Mouse (Mus musculus) myocyte (in vitro differentiated cells): ENCODE results near the gene Tecr. TPM values are rescaled to one million over a fixed set of nuclear protein-coding genes. Genes with fewer than 3 reads are reported as not detected.

Experiments
- H3K27me3 ChIP-seq: one replicate; pipeline ENCODE4 v1.6.1; 2011; ENCODE audit not compliant: control insufficient read depth, insufficient read depth, insufficient read length
- H3K36me3 ChIP-seq: one replicate; pipeline ENCODE4 v1.6.1; 2011; ENCODE audit not compliant: control insufficient read depth, insufficient read depth
- H3K4me2 ChIP-seq: one replicate; pipeline ENCODE4 v1.6.1; 2011; ENCODE audit warnings: low read depth, control low read depth
- H3K4me3 ChIP-seq: one replicate; pipeline ENCODE4 v1.5.1; 2011; ENCODE audit warnings: mild to moderate bottlenecking, control low read depth, moderate library complexity
- H3K79me2 ChIP-seq: one replicate; pipeline ENCODE4 v1.6.1; 2011; ENCODE audit not compliant: control insufficient read depth, insufficient read depth
- H3ac ChIP-seq: one replicate; pipeline ENCODE4 v1.6.1; 2011; ENCODE audit not compliant: control insufficient read depth, insufficient read length
- CEBPB ChIP-seq: IDR thresholded peaks from 2 replicates; pipeline ENCODE4 v1.6.1; 2011; ENCODE audit warnings: mild to moderate bottlenecking, moderate library complexity; ENCODE audit not compliant: poor library complexity, insufficient read depth, severe bottlenecking
- E2F4 ChIP-seq: IDR thresholded peaks from one replicate; pipeline ENCODE4 v1.6.1; 2011; ENCODE audit warnings: mild to moderate bottlenecking, control low read depth, moderate library complexity; ENCODE audit not compliant: insufficient read depth
- MAX ChIP-seq: IDR thresholded peaks from one replicate; pipeline ENCODE4 v1.6.1; 2011; ENCODE audit warnings: low read depth, mild to moderate bottlenecking, control low read depth
- MYOD1 ChIP-seq, 3 experiments: IDR thresholded peaks; one replicate each; pipeline ENCODE4 v1.6.1; 2011; ENCODE audit warnings: control low read depth in 2 of 3, low read depth in 2 of 3, mild to moderate bottlenecking in 2 of 3, moderate library complexity in 1 of 3; ENCODE audit not compliant: insufficient read length in 2 of 3, control insufficient read depth in 1 of 3
- MYOG ChIP-seq, 3 experiments: IDR thresholded peaks; one replicate each; pipeline ENCODE4 v1.6.1; 2011; ENCODE audit warnings: control low read depth in 2 of 3, low read depth in 2 of 3, mild to moderate bottlenecking in 2 of 3; ENCODE audit not compliant: insufficient read length in 2 of 3, control insufficient read depth in 1 of 3, insufficient read depth in 1 of 3
- POLR2A ChIP-seq: IDR thresholded peaks from one replicate; pipeline ENCODE4 v1.6.1; 2011; ENCODE audit warnings: low read depth, mild to moderate bottlenecking, control low read depth, moderate library complexity; ENCODE audit not compliant: insufficient read length
- POLR2AphosphoS2 ChIP-seq: IDR thresholded peaks from one replicate; pipeline ENCODE4 v1.6.1; 2011; ENCODE audit warnings: low read depth, control low read depth; ENCODE audit not compliant: insufficient read length
- REST ChIP-seq: IDR thresholded peaks from one replicate; pipeline ENCODE4 v1.6.1; 2011; ENCODE audit warnings: mild to moderate bottlenecking, control low read depth, moderate library complexity; ENCODE audit not compliant: insufficient read depth, insufficient read length
- SRF ChIP-seq: IDR thresholded peaks from one replicate; pipeline ENCODE4 v1.6.1; 2011; ENCODE audit warnings: low read depth; ENCODE audit not compliant: control insufficient read depth, insufficient read length
- TCF12 ChIP-seq: IDR thresholded peaks from one replicate; pipeline ENCODE4 v1.6.1; 2011; ENCODE audit warnings: mild to moderate bottlenecking, control low read depth; ENCODE audit not compliant: poor library complexity, insufficient read depth, severe bottlenecking
- TCF3 ChIP-seq: IDR thresholded peaks from one replicate; pipeline ENCODE4 v1.6.1; 2011; ENCODE audit warnings: low read depth, control low read depth; ENCODE audit not compliant: insufficient read length
- USF1 ChIP-seq: IDR thresholded peaks from one replicate; pipeline ENCODE4 v1.6.1; 2011; ENCODE audit warnings: low read depth, mild to moderate bottlenecking, control low read depth, moderate library complexity
- polyA plus RNA-seq: library from polyadenylated mRNA; unstranded; fragments of >200 nt; fragmentation: generic; extraction: Trizol; gene quantifications from one replicate; pipeline ENCODE4 v1.2.1, GENCODE M21; 2012; ENCODE audit warnings: missing spikeins

Gene Tecr
- polyA plus RNA-seq, 1 experiment, result 459 TPM

- TF ChIP-seq E2F4, result no peak
- no peak for TF ChIP-seq POLR2A
- TF ChIP-seq CEBPB, result no peak
- no peak for TF ChIP-seq MYOD1 (IDR thresholded peaks at IDR 0.05; ENCODE audit: control insufficient read depth in 1 of 3, insufficient read length in 2 of 3, low read depth in 2 of 3)
- no peak for TF ChIP-seq MYOG (IDR thresholded peaks at IDR 0.05; ENCODE audit: control insufficient read depth in 1 of 3, insufficient read depth in 1 of 3, insufficient read length in 2 of 3, low read depth in 2 of 3)
- no peak for TF ChIP-seq POLR2AphosphoS2
- no peak for TF ChIP-seq TCF12
- H3K4me2 ChIP-seq, result no peak overlapping the region
Observed at GRCm38 (mm10) chr8:83648031-83648430, 40.3 kb upstream of the Tecr start.

DNA sequence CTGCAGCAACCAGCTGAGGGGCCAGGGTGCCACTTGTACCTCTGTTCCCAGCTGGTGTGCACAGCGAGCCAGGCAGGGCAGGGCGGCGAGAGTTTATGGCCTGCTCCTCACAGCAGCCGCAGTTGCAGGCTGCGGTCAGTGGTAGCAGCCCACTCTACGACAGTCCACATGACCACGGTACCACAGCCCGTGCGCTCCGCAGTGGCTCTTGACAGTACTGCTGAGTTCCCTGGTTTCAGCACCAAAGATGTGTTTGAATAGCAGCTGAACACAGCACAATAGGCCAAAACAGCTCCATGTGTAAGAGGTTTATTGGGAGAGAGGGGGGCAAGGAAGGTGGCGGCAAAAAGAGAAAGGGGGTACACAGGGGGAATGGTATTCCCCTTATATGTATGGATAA, 39.7 kb upstream of the Tecr start:
- no peak overlapping the region for H3K4me2 ChIP-seq
- no peaks in the 10 kb centered on the region for H3K36me3 ChIP-seq
- H3K27me3 ChIP-seq, result peaks cover 9% of the 10 kb centered on the region
- H3ac ChIP-seq, result no peak overlapping the region
- H3K4me3 ChIP-seq, result no peak overlapping the region
- no peaks in the 10 kb centered on the region for H3K79me2 ChIP-seq
- no peak for TF ChIP-seq MAX
- TF ChIP-seq MYOD1 (IDR thresholded peaks at IDR 0.05; ENCODE audit: control insufficient read depth in 1 of 3, insufficient read length in 2 of 3, low read depth in 2 of 3), result no peak
- no peak for TF ChIP-seq E2F4
- TF ChIP-seq SRF, result no peak
- TF ChIP-seq TCF3, result no peak
- TF ChIP-seq TCF12, result no peak
- TF ChIP-seq POLR2A, result no peak
- TF ChIP-seq CEBPB, result no peak
- TF ChIP-seq USF1, result no peak

More at GRCm38 (mm10) chr8:83648031-83648430, 40.3 kb upstream of the Tecr start:
- Histone ChIP-seq H3K36me3 (no peaks in the 10 kb centered on the region), H3K79me2 (peaks cover 4% of the 10 kb centered on the region), H3ac (no peak overlapping the region), H3K27me3 (peaks cover 5% of the 10 kb centered on the region), H3K4me3 (no peak overlapping the region)

DNA sequence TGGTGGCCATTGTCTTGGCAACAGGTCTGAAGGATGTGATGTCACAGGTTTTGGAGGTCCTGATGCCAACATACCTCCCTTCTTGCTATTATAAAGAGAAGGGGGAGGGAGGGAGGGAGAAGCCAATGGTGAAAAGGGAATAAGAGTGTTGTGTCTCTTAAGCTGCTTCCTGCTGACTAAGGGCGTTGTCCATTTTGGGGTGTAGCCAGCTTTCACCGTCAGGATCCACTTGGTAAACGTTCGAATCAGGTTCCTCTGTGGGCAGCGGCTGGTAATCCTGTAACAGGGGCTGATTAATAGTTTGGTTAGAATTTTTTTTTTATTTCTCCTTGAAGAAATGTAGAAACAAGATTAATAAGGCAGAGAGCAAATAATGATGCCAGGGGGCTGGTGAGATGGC, 31.9 kb upstream of the Tecr start:
- Histone ChIP-seq H3ac (no peak overlapping the region), H3K4me2 (no peak overlapping the region), H3K27me3 (peaks cover 5% of the 10 kb centered on the region), H3K4me3 (no peak overlapping the region), H3K36me3 (no peaks in the 10 kb centered on the region), H3K79me2 (no peaks in the 10 kb centered on the region)
- TF ChIP-seq CEBPB, result no peak
- no peak for TF ChIP-seq REST
- no peak for TF ChIP-seq POLR2A
- TF ChIP-seq USF1, result no peak
- TF ChIP-seq E2F4, result no peak

GRCm38 (mm10) chr8:83638856-83639255, 31.1 kb upstream of the Tecr start:
- H3K36me3 ChIP-seq, result no peaks in the 10 kb centered on the region
- TF ChIP-seq REST, result no peak
- TF ChIP-seq MYOG (IDR thresholded peaks at IDR 0.05; ENCODE audit: control insufficient read depth in 1 of 3, insufficient read depth in 1 of 3, insufficient read length in 2 of 3, low read depth in 2 of 3), result no peak
- no peak for TF ChIP-seq MAX
- no peak for TF ChIP-seq E2F4
- no peak for TF ChIP-seq POLR2A
- TF ChIP-seq SRF, result no peak
- no peak for TF ChIP-seq USF1
- TF ChIP-seq TCF3, result no peak
- H3ac ChIP-seq, result no peak overlapping the region
- peaks cover 5% of the 10 kb centered on the region for H3K27me3 ChIP-seq
- H3K4me2 ChIP-seq, result peak overlapping the region; percentile 27
- H3K4me3 ChIP-seq, result no peak overlapping the region
- H3K79me2 ChIP-seq, result no peaks in the 10 kb centered on the region

GRCm38 (mm10) chr8:83632083-83632707, 24.4 kb upstream of the Tecr start:
- Histone ChIP-seq H3K79me2 (no peaks in the 10 kb centered on the region), H3K27me3 (no peaks in the 10 kb centered on the region), H3ac (no peak overlapping the region), H3K4me3 (no peak overlapping the region), H3K4me2 (no peak overlapping the region), H3K36me3 (no peaks in the 10 kb centered on the region)
- TF ChIP-seq TCF3 (no peak), E2F4 (no peak)
